Mouse (Mus musculus) small intestine, adult 2 months (tissue): ENCODE measurements around the gene Palm3.

Experiments
- CTCF ChIP-seq: fragments of 200-500 bp; IDR thresholded peaks from 2 replicates; pipeline ENCODE4 v1.5.1; 2012; ENCODE audit warnings: low read depth, mild to moderate bottlenecking, control low read depth, inconsistent platforms, low read length, moderate library complexity, mixed read lengths; ENCODE audit not compliant: insufficient replicate concordance, insufficient read length; ENCODE audit errors: extremely low read depth
- POLR2A ChIP-seq: fragments of 200-500 bp; IDR thresholded peaks from 2 replicates; pipeline ENCODE4 v1.6.1; 2012; ENCODE audit warnings: low read depth, mild to moderate bottlenecking, control low read depth, inconsistent platforms, low read length, moderate library complexity

DNA sequence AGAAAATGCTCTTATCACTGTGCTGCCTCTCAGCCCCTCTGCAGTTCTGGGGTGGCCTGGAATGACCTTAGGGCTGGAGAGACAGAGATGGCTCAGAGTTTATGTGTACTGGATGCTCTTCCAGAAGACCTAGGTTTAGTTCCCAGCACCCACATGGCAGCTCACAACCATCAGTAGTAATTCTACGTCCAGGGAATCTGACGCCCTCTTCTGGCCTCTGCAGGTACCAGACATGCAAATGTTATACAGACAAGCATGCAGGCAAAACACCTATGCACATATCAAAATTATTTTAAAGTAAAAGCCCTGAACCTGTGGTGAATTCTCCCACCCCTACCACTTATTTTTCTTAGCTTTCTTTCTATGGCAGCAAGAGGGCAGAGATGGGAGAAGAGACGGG, 25.2 kb downstream of the Palm3 start:
- TF ChIP-seq CTCF (no peak), POLR2A (no peak)
